Mouse (Mus musculus): ENCODE measurements around the gene Sbf1. TPM values are rescaled to one million over a fixed set of nuclear protein-coding genes. Genes with fewer than 3 reads are reported as not detected.

Gene Sbf1
- polyA plus RNA-seq, 1 experiment from 2014 or later = 45.1 TPM

- WGBS = 77% methylated on average over 14 of the region's 14 CpGs
- H3K27me3 ChIP-seq (ENCODE audit: control insufficient read depth, insufficient read depth, low read length) = no peaks in the 10 kb centered on the region
- H3K9ac ChIP-seq (ENCODE audit: low read length) = no peak overlapping the region
- H3K4me3 ChIP-seq (ENCODE audit: control insufficient read depth in 1 of 2, insufficient read depth in 1 of 2, low read depth in 1 of 2, low read length in 2 of 2) = no peak overlapping the region
- no peak overlapping the region for H3K27ac ChIP-seq (replicated peaks in 1 of 2; ENCODE audit: control insufficient read depth in 1 of 2, insufficient read depth in 1 of 2, low read depth in 2 of 2, low read length in 2 of 2)
- H3K36me3 ChIP-seq (ENCODE audit: control insufficient read depth, insufficient read depth, low read length) = no peaks in the 10 kb centered on the region
- ATAC-seq (ENCODE audit: insufficient number of reproducible peaks, insufficient read depth, low FRiP score, low read depth) = no peak
- no peaks in the 10 kb centered on the region for H3K9me3 ChIP-seq (ENCODE audit: control insufficient read depth, low read length)
- no peaks in the 10 kb centered on the region for H3K4me1 ChIP-seq (ENCODE audit: control insufficient read depth in 2 of 2, insufficient read depth in 2 of 2, low read length in 2 of 2)
- no peak overlapping the region for H3K4me2 ChIP-seq (ENCODE audit: low read length)
Measured at GRCm38 (mm10) chr15:89336422-89336821, 21.3 kb upstream of the Sbf1 start.

GRCm38 (mm10) chr15:89334774-89335537 is 19.8 kb upstream of the Sbf1 start:
- WGBS = 78% methylated on average over 17 of the region's 17 CpGs
- H3K27me3 ChIP-seq (ENCODE audit: control insufficient read depth, insufficient read depth, low read length) = no peaks in the 10 kb centered on the region
- H3K36me3 ChIP-seq (ENCODE audit: control insufficient read depth, insufficient read depth, low read length) = no peaks in the 10 kb centered on the region
- H3K9me3 ChIP-seq (ENCODE audit: control insufficient read depth, low read length) = no peaks in the 10 kb centered on the region
- H3K27ac ChIP-seq (replicated peaks in 1 of 2; ENCODE audit: control insufficient read depth in 1 of 2, insufficient read depth in 1 of 2, low read depth in 2 of 2, low read length in 2 of 2) = no peak overlapping the region
- H3K4me1 ChIP-seq (ENCODE audit: control insufficient read depth in 2 of 2, insufficient read depth in 2 of 2, low read length in 2 of 2) = no peaks in the 10 kb centered on the region
- no peak overlapping the region for H3K4me2 ChIP-seq (ENCODE audit: low read length)
- H3K9ac ChIP-seq (ENCODE audit: low read length) = no peak overlapping the region
- H3K4me3 ChIP-seq (ENCODE audit: control insufficient read depth in 1 of 2, insufficient read depth in 1 of 2, low read depth in 1 of 2, low read length in 2 of 2) = no peak overlapping the region
- ATAC-seq (ENCODE audit: insufficient number of reproducible peaks, insufficient read depth, low FRiP score, low read depth) = no peak

DNA sequence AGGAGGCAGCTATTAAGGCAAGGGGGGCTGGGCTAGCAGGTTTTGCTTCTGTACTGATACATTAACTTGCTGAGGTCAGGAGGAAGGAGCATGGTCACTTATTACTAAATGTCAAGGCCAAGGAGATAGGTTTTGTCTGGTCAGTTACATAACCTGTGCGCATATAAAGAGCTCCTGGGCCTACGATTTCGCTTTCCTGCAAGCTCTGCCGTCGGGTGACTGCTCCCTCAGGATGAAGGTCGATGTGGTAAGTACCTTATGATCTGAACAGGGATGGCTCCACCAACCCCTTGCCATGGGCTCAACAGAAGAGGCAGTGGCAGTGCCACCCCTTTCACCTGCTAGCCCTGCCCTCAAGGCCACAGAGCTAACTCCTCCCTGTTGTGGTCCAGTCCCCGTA is 19.2 kb upstream of the Sbf1 start, which contains the start of gene Miox:
Gene Miox (plus strand): TSS at position 128 of the 400 bp plus-strand sequence.
- Histone ChIP-seq H3K9ac (ENCODE audit: low read length) (no peak within 1 kb of the TSS), H3K4me3 (ENCODE audit: control insufficient read depth in 1 of 2, insufficient read depth in 1 of 2, low read depth in 1 of 2, low read length in 2 of 2) (no peak within 1 kb of the TSS), H3K36me3 (ENCODE audit: control insufficient read depth, insufficient read depth, low read length) (no peaks in the 10 kb centered on the region), H3K27me3 (ENCODE audit: control insufficient read depth, insufficient read depth, low read length) (no peaks in the 10 kb centered on the region), H3K4me1 (ENCODE audit: control insufficient read depth in 2 of 2, insufficient read depth in 2 of 2, low read length in 2 of 2) (no peaks in the 10 kb centered on the region), H3K9me3 (ENCODE audit: control insufficient read depth, low read length) (no peaks in the 10 kb centered on the region), H3K4me2 (ENCODE audit: low read length) (no peak within 1 kb of the TSS), H3K27ac (replicated peaks in 1 of 2; ENCODE audit: control insufficient read depth in 1 of 2, insufficient read depth in 1 of 2, low read depth in 2 of 2, low read length in 2 of 2) (no peak within 1 kb of the TSS)
- ATAC-seq (ENCODE audit: insufficient number of reproducible peaks, insufficient read depth, low FRiP score, low read depth) = no peak
- 83% methylated on average over 7 of the region's 7 CpGs for WGBS

DNA sequence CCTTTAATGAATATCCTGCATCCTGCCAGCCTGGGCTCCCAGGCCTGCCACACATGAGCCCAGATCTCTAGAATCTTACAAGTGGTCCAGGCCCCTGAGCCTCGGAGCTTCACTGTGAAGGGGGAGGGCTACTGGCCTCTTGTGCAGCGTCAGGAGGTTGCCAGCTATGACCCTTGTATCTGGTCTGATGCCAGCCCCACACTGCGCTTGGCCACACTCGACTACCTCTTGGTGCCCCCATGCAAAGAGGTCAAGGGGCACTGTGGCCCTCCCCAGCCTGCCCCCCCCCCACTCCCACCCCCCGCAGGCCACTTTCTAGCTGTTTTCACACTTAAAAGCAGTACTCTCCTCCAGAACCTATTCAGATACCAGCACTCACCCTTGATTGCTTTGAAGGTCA is 11.3 kb upstream of the Sbf1 start:
- H3K9ac ChIP-seq (ENCODE audit: low read length) = no peak overlapping the region

DNA sequence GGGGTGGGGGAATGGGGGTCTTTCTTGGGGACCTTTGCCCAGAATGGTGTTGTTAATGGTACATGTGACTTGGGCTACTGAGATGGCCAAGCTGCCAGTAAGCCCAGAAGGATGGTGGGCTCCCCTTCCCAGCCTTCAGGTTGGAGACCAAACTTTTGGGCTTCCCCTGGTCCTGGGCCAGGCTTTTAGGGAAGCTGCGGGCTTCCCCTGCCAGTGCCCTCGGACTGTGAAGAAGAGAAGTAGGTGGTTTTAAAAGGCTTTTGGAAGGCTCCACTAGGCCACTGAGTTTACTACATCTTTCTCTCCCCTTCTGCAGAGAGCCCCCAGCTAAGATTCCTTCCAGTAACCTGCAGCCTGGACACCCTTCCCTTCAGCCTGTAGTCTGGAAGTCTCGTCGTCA is 8.5 kb upstream of the Sbf1 start:
- Histone ChIP-seq H3K27ac (replicated peaks in 1 of 2; ENCODE audit: control insufficient read depth in 1 of 2, insufficient read depth in 1 of 2, low read depth in 2 of 2, low read length in 2 of 2) (no peak overlapping the region), H3K9ac (ENCODE audit: low read length) (no peak overlapping the region), H3K4me2 (ENCODE audit: low read length) (0 out of 2 replicates have a peak overlapping the region, but pooled peaks have one; percentile 62), H3K4me1 (ENCODE audit: control insufficient read depth in 2 of 2, insufficient read depth in 2 of 2, low read length in 2 of 2) (peaks cover 4 to 8% of the 10 kb centered on the region in 2 experiments; a peak in 1 of 4 replicates), H3K27me3 (ENCODE audit: control insufficient read depth, insufficient read depth, low read length) (peaks cover 16% of the 10 kb centered on the region), H3K36me3 (ENCODE audit: control insufficient read depth, insufficient read depth, low read length) (no peaks in the 10 kb centered on the region), H3K9me3 (ENCODE audit: control insufficient read depth, low read length) (no peaks in the 10 kb centered on the region), H3K4me3 (ENCODE audit: control insufficient read depth in 1 of 2, insufficient read depth in 1 of 2, low read depth in 1 of 2, low read length in 2 of 2) (no peak overlapping the region)
- WGBS = 86% methylated on average over 4 of the region's 4 CpGs
- ATAC-seq (ENCODE audit: insufficient number of reproducible peaks, insufficient read depth, low FRiP score, low read depth) = no peak

More for the DNA sequence above, 11.3 kb upstream of the Sbf1 start:
- no peak for ATAC-seq (ENCODE audit: insufficient number of reproducible peaks, insufficient read depth, low FRiP score, low read depth)
- WGBS = 59% methylated on average over 5 of the region's 5 CpGs
- H3K27me3 ChIP-seq (ENCODE audit: control insufficient read depth, insufficient read depth, low read length) = peaks cover 16% of the 10 kb centered on the region
- H3K4me2 ChIP-seq (ENCODE audit: low read length) = no peak overlapping the region
- H3K27ac ChIP-seq (replicated peaks in 1 of 2; ENCODE audit: control insufficient read depth in 1 of 2, insufficient read depth in 1 of 2, low read depth in 2 of 2, low read length in 2 of 2) = no peak overlapping the region
- H3K4me1 ChIP-seq (ENCODE audit: control insufficient read depth in 2 of 2, insufficient read depth in 2 of 2, low read length in 2 of 2) = peaks cover 4 to 8% of the 10 kb centered on the region in 2 experiments; a peak in 1 of 4 replicates
- no peaks in the 10 kb centered on the region for H3K9me3 ChIP-seq (ENCODE audit: control insufficient read depth, low read length)
- H3K36me3 ChIP-seq (ENCODE audit: control insufficient read depth, insufficient read depth, low read length) = no peaks in the 10 kb centered on the region
- no peak overlapping the region for H3K4me3 ChIP-seq (ENCODE audit: control insufficient read depth in 1 of 2, insufficient read depth in 1 of 2, low read depth in 1 of 2, low read length in 2 of 2)

GRCm38 (mm10) chr15:89322670-89323522 is 7.8 kb upstream of the Sbf1 start, which contains the start of gene Adm2:
Adm2 (plus strand) TSS chr15:89322720.
- no peaks in the 10 kb centered on the region for H3K36me3 ChIP-seq (ENCODE audit: control insufficient read depth, insufficient read depth, low read length)
- H3K27me3 ChIP-seq (ENCODE audit: control insufficient read depth, insufficient read depth, low read length) = peaks cover 16% of the 10 kb centered on the region
- H3K4me3 ChIP-seq (ENCODE audit: control insufficient read depth in 1 of 2, insufficient read depth in 1 of 2, low read depth in 1 of 2, low read length in 2 of 2) = peak within 1 kb of the TSS; percentile 29 to 34
- H3K9me3 ChIP-seq (ENCODE audit: control insufficient read depth, low read length) = no peaks in the 10 kb centered on the region
- ATAC-seq (ENCODE audit: insufficient number of reproducible peaks, insufficient read depth, low FRiP score, low read depth) = no peak
- H3K4me1 ChIP-seq (ENCODE audit: control insufficient read depth in 2 of 2, insufficient read depth in 2 of 2, low read length in 2 of 2) = peaks cover 4 to 8% of the 10 kb centered on the region in 2 experiments; a peak in 1 of 4 replicates
- peak within 1 kb of the TSS; percentile 62 for H3K4me2 ChIP-seq (ENCODE audit: low read length)
- no peak within 1 kb of the TSS for H3K27ac ChIP-seq (replicated peaks in 1 of 2; ENCODE audit: control insufficient read depth in 1 of 2, insufficient read depth in 1 of 2, low read depth in 2 of 2, low read length in 2 of 2)
- WGBS = 6% methylated on average over 26 of the region's 26 CpGs
- peak within 1 kb of the TSS; percentile 47 for H3K9ac ChIP-seq (ENCODE audit: low read length)

DNA sequence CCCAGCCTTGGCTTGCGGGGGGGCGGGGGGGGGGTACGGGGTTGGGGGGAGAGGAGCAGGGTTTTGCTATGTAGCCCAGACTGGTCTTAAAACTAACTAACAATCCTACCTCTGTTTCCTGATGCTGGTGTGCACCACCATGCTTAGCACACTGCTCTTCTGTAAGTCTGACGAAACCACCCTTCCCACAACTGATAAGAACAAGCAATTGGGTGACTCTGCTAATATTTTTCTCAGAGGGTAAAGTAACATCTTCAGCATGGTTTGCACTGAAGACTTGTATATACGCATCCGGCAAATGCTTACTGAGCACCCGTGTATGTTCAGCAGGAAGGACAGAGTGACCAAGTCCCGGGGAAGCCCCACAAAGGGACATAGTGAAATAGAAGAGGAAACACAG is 6.2 kb upstream of the Sbf1 start:
- peaks cover 4 to 8% of the 10 kb centered on the region in 2 experiments; a peak in 1 of 4 replicates for H3K4me1 ChIP-seq (ENCODE audit: control insufficient read depth in 2 of 2, insufficient read depth in 2 of 2, low read length in 2 of 2)
- no peak overlapping the region for H3K9ac ChIP-seq (ENCODE audit: low read length)
- H3K4me2 ChIP-seq (ENCODE audit: low read length) = no peak overlapping the region
- ATAC-seq (ENCODE audit: insufficient number of reproducible peaks, insufficient read depth, low FRiP score, low read depth) = no peak
- peaks cover 16% of the 10 kb centered on the region for H3K27me3 ChIP-seq (ENCODE audit: control insufficient read depth, insufficient read depth, low read length)
- WGBS = 73% methylated on average over 8 of the region's 8 CpGs
- H3K9me3 ChIP-seq (ENCODE audit: control insufficient read depth, low read length) = no peaks in the 10 kb centered on the region
- no peak overlapping the region for H3K27ac ChIP-seq (replicated peaks in 1 of 2; ENCODE audit: control insufficient read depth in 1 of 2, insufficient read depth in 1 of 2, low read depth in 2 of 2, low read length in 2 of 2)
- H3K36me3 ChIP-seq (ENCODE audit: control insufficient read depth, insufficient read depth, low read length) = no peaks in the 10 kb centered on the region
- H3K4me3 ChIP-seq (ENCODE audit: control insufficient read depth in 1 of 2, insufficient read depth in 1 of 2, low read depth in 1 of 2, low read length in 2 of 2) = no peak overlapping the region

Data from heart, embryonic 14.5 days (tissue).